Mouse (Mus musculus) spleen, adult 18-20 months (tissue): ENCODE data around the gene Cbfa2t2.

ENCODE experiments used
- DNase-seq, 2 experiments: peaks; one replicate each; pipeline ENCODE4 v3.0.0; 2022; ENCODE audit warnings: mixed read lengths in 2 of 2

Cbfa2t2 gene

GRCm38 (mm10) chr2:154543567-154544347 lies 107.5 kb downstream of the Cbfa2t2 start:
- no peak for DNase-seq

- no peak for DNase-seq
Observed at GRCm38 (mm10) chr2:154546711-154547110, 110.4 kb downstream of the Cbfa2t2 start, which contains the start of gene 1700003F12Rik. Gene 1700003F12Rik, plus strand, starts transcription at chr2:154547085.

- DNase-seq = no peak
Observed at GRCm38 (mm10) chr2:154548688-154549087, 112.4 kb downstream of the Cbfa2t2 start.

- peak in 1 of 2 experiments; percentile 43 for DNase-seq
Observed at GRCm38 (mm10) chr2:154549127-154549885, 113.0 kb downstream of the Cbfa2t2 start.

GRCm38 (mm10) chr2:154549886-154550189 lies 113.6 kb downstream of the Cbfa2t2 start:
- DNase-seq = no peak

GRCm38 (mm10) chr2:154550937-154551336 lies 114.7 kb downstream of the Cbfa2t2 start:
- no peak for DNase-seq

GRCm38 (mm10) chr2:154551476-154551875 lies 115.2 kb downstream of the Cbfa2t2 start, which contains the start of gene Actl10:
Gene Actl10, plus strand, starts transcription at chr2:154551776.
- DNase-seq = no peak

- no peak for DNase-seq
Observed at GRCm38 (mm10) chr2:154551927-154552326, 115.6 kb downstream of the Cbfa2t2 start.

- peak; percentile 49 to 67 for DNase-seq
Observed at GRCm38 (mm10) chr2:154552424-154552907, 116.2 kb downstream of the Cbfa2t2 start.

GRCm38 (mm10) chr2:154555235-154555634 lies 119.0 kb downstream of the Cbfa2t2 start:
- DNase-seq = no peak

- DNase-seq = no peak
Observed at GRCm38 (mm10) chr2:154557184-154557832, 121.0 kb downstream of the Cbfa2t2 start.

GRCm38 (mm10) chr2:154558264-154559039 lies 122.2 kb downstream of the Cbfa2t2 start, which contains the start of gene Necab3:
Gene Necab3, minus strand, starts transcription at chr2:154558890.
- peak in 1 of 2 experiments; percentile 24 for DNase-seq

GRCm38 (mm10) chr2:154563612-154564170 lies 127.4 kb downstream of the Cbfa2t2 start:
- DNase-seq = no peak

GRCm38 (mm10) chr2:154565562-154565961 lies 129.3 kb downstream of the Cbfa2t2 start:
- no peak for DNase-seq

- no peak for DNase-seq
Observed at GRCm38 (mm10) chr2:154566641-154567040, 130.4 kb downstream of the Cbfa2t2 start.

GRCm38 (mm10) chr2:154567766-154568165 lies 131.5 kb downstream of the Cbfa2t2 start:
- no peak for DNase-seq

- DNase-seq = no peak
Observed at GRCm38 (mm10) chr2:154568329-154569070, 132.2 kb downstream of the Cbfa2t2 start.

GRCm38 (mm10) chr2:154569071-154569748 lies 132.9 kb downstream of the Cbfa2t2 start:
- peak; percentile 50 to 58 for DNase-seq

- peak; percentile 92 for DNase-seq
Observed at GRCm38 (mm10) chr2:154569836-154570286, 133.6 kb downstream of the Cbfa2t2 start, which contains the start of gene E2f1. Gene E2f1, minus strand, starts transcription at chr2:154569892.

- DNase-seq = no peak
Observed at GRCm38 (mm10) chr2:154570666-154571065, 134.4 kb downstream of the Cbfa2t2 start.
